Mouse (Mus musculus) cerebellum, adult 2 months (tissue): ENCODE measurements around the gene Stum.

Source experiments
- CTCF ChIP-seq: fragments of 200-500 bp; IDR thresholded peaks from 2 replicates; pipeline ENCODE4 v1.5.1; 2011; ENCODE audit warnings: low read depth, mild to moderate bottlenecking, control low read depth, low read length, moderate library complexity, borderline replicate concordance; ENCODE audit not compliant: insufficient read depth
- POLR2A ChIP-seq: fragments of 200-500 bp; IDR thresholded peaks from 2 replicates; pipeline ENCODE4 v1.6.1; 2011; ENCODE audit warnings: low read length, control low read depth, borderline replicate concordance; ENCODE audit not compliant: insufficient read depth

DNA sequence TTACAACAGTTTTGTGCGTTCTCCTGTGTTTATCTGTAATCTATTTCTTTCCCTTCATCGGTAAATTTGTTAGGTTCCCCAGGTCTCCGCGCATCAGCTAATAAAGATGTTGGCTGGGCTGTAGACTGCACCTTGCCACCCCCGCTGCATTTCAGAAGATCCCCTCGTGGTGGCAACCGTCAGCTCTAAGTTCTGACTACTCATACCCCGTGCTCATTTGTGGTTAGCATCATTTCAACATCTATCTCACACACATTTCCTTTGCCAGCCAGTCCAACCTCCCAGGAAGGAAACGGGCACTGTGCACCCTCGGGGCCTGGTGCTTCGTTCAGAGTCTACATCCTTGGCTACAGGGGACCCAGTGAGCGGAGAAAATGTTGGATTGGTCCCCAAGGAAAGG is 51.5 kb downstream of the Stum start:
- no peak for TF ChIP-seq CTCF
- TF ChIP-seq POLR2A: no peak
